Mouse (Mus musculus) cerebellum, adult (tissue): ENCODE measurements around the gene Calhm4.
"Not testable (repeated sequence)": the region's sequence is repeated elsewhere in the genome, so short reads cannot be mapped to it uniquely, and the experiment has no call there.

Experiments used
- ATAC-seq: cut with Nextera tagmentation; 2 replicates; pipeline ENCODE4 v1.9.2; 2017; ENCODE audit warnings: mild to moderate bottlenecking, moderate library complexity, mixed read lengths; ENCODE audit not compliant: insufficient number of reproducible peaks, low FRiP score, low TSS enrichment

The Calhm4 gene

GRCm38 (mm10) chr10:33998397-33998796 lies 45.7 kb downstream of the Calhm4 start:
- ATAC-seq = no peak

GRCm38 (mm10) chr10:33996686-33997085 lies 47.4 kb downstream of the Calhm4 start:
- ATAC-seq = not testable (repeated sequence)
